Mouse (Mus musculus): Measurements from ENCODE around the gene Bco2. TPM values are rescaled to one million over a fixed set of nuclear protein-coding genes. Genes with fewer than 3 reads are reported as not detected.

The Bco2 gene
- 0.94 TPM for polyA plus RNA-seq (2017; shearing (Covaris generic))

GRCm38 (mm10) chr9:50555094-50555446, at the start of gene Bco2:
Gene Bco2 (minus strand): TSS chr9:50555181.

DNA sequence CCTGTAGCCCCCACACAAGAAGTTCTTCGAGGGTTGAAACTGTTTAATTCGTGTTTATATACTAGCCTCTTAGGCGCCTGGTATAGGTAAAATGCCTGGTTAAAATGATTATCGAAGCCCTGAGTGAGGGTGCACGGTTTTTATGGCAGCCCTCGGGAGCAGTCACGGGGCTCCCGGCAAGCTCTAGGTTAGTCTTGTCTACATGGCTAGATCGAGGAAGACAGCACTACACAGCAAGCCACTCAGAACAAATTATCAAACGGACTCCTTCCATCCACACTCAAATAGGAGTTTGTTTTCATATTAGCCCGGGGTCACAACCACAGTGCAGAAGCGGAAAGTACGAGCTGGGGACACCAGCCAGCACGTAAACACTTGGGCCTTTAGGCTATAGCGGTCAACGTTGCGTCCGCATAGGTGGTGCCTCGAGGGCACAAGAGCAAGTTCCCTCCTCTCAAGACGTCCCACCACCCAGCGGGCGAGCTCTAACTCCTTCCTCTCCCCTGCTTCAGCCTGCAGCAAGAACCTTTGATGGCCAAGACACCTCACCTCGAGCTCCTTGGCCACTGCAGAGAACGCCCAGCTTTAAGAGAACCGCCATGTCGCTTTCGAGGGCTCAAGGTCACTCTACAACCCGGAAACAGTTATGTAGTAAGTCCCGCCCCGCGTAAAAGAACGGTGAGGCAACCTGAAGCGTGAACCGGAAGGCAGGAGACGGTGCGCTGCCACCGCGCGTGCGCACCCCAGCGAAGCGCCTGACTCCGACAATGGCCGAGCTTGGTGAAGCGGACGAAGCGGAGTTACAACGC, 48.4 kb upstream of the Bco2 start, which contains the start of the genes Sdhd and Timm8b:
Gene Sdhd (minus strand): TSS at position 624 of the 809 bp plus-strand sequence.
Gene Timm8b (plus strand): TSS at position 722 of the 809 bp plus-strand sequence.

DNA sequence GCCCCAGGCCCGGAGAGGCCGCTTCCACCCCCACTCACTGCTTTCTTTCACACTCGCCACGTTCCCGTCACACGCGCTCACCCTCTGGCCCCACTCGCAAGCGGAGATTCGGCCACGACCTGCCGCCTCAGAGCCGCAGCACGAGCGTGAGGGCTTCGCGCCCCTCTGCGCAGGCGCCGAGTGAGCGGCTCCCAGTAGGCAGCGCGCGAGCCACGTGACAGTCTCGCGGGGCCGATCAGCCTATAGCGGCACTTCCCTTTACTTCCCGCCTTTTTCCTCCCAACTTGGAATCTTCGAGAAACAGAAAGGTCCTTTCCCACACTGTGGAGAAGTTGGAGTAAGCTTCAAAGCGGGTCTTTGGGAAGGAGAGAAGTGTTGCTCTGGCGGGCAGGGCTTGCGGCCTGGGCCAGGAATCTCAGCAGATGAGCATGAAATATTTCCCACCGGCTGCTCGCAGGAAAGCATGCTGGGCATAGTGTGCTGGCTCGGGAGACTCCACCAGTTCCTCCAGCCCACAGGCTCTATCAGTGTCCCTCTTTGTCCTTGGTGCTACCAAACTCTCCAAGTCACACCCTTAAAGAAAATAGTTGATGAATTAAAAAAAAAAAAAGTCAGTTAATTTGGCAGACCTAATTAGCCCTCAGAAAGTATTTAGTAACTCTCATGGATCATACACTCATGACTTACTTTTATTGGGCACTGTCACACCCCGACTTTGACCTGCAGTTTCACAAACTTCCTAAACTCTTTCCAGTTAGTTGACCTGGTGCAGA, 6.3 kb upstream of the Bco2 start, which contains the start of gene Tex12:
Gene Tex12 (minus strand): TSS at position 181 of the 773 bp plus-strand sequence.

DNA sequence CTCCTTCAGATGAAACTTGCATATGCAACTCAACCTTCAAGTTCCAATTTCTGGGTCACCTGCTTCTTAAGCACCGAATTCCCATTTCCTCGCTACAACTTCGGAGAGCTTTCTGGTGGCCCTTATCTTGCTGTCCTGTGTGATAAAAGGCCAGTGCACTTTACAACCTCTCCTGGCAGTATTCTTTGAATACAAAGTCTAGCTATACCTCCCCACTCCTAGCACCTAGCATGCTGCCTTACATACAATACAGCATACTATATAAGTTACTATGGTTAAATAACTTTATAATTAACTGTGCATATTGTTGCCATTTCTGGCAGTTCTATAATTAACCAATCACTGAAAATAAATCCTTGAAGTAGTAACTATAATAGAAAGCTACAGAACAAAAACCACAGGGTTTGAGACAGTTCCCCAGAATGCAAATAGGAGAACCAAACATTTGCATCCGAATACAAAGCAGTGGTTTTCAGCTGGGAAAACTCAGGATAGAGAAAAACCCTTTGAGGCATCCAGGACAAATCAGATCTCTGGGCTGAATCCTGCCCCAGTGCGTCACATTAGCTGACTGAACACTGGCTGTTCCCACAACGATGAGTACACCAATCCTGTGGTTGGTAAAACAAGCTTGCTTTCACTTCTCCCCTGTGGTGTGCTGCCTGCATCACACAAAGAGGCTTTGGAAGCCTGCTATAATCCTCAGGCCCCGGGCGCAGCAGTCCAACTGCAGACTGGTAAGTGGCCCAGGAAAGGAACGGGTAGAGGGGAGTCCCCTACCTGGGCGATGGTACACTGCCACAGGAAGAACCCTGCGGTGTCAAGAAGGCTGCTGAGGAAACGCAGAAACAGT, 514 bp downstream of the Bco2 start, which contains the start of gene Il18:
Gene Il18 (plus strand): TSS at position 587 of the 853 bp plus-strand sequence.

DNA sequence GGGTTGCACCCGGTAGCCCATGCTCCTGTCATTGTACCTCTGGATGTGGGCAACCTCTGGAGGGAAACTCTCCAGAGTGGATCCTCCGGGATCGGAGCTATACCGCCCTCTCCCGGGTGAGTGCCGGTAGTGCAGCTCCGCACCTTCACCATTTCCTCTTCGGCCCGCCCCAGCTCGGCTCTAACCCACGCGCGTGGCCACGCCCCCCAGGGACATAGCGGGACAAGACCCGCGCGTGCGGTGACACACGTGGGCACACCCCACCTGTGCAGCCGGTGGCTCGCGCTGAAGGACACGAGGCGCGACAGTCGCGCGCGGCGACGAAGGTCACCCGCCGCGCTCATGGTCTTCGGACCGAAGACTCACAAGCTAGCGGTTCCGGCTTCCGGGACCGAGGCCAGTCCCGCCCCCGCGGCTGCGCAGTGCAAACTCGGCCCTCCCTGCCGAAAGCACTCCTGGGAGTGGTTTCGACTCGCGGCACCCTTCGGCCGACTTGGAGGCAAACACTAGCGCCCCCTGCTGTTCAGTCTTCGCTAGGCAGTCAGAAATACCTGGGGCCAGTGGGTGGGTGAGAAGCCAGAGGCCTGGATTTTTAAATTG, 26.6 kb downstream of the Bco2 start, which contains the start of gene Pts:
Gene Pts (minus strand): TSS at position 432 of the 600 bp plus-strand sequence.

DNA sequence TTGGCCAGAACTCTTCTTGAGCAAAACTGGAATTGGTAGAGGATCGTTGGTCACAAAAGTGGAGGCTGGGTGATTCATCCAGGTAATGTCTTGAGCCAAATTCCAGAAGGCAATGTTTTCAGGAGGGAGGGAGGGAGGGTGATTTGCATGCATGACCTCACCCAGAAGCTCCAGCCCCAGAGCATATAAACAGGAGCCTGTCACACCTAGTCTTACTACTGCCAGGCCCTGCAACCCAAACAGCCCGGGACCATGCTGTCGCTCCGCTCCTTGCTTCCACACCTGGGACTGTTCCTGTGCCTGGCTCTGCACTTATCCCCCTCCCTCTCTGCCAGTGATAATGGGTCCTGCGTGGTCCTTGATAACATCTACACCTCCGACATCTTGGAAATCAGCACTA, 60.7 kb downstream of the Bco2 start, which contains the start of gene Plet1:
Gene Plet1 (plus strand): TSS at position 215 of the 400 bp plus-strand sequence.

Other genes with a start within 250 kb of the Bco2 start
- 769 TPM for gene Rpl10-ps3, start 210.2 kb downstream of the Bco2 start, polyA plus RNA-seq (2017; shearing (Covaris generic))
- gene Plet1, start 60.7 kb downstream of the Bco2 start, polyA plus RNA-seq (2017; shearing (Covaris generic)) = not detected
- 145 TPM for gene Pts, start 26.5 kb downstream of the Bco2 start, polyA plus RNA-seq (2017; shearing (Covaris generic))
- gene Il18, start 354 bp downstream of the Bco2 start, polyA plus RNA-seq (2017; shearing (Covaris generic)) = 5.3 TPM
- gene Tex12, start 6.1 kb upstream of the Bco2 start, polyA plus RNA-seq (2017; shearing (Covaris generic)) = not detected
- 171 TPM for gene Sdhd, start 48.6 kb upstream of the Bco2 start, polyA plus RNA-seq (2017; shearing (Covaris generic))
- 109 TPM for gene Timm8b, start 48.7 kb upstream of the Bco2 start, polyA plus RNA-seq (2017; shearing (Covaris generic))
- 0.77 TPM for gene Pih1d2, start 62.1 kb upstream of the Bco2 start, polyA plus RNA-seq (2017; shearing (Covaris generic))
- gene Nkapd1, start 62.3 kb upstream of the Bco2 start, polyA plus RNA-seq (2017; shearing (Covaris generic)) = 20.5 TPM
- 36.3 TPM for gene Dlat, start 104.6 kb upstream of the Bco2 start, polyA plus RNA-seq (2017; shearing (Covaris generic))
- 0.34 TPM for gene Dixdc1, start 184.3 kb upstream of the Bco2 start, polyA plus RNA-seq (2017; shearing (Covaris generic))
- gene 2310030G06Rik, start 191.4 kb upstream of the Bco2 start, polyA plus RNA-seq (2017; shearing (Covaris generic)) = not detected
- gene Cryab, start 196.1 kb upstream of the Bco2 start, polyA plus RNA-seq (2017; shearing (Covaris generic)) = not detected
- gene Hspb2, start 197.2 kb upstream of the Bco2 start, polyA plus RNA-seq (2017; shearing (Covaris generic)) = not detected
- 10.1 TPM for gene Fdxacb1, start 213.1 kb upstream of the Bco2 start, polyA plus RNA-seq (2017; shearing (Covaris generic))
- gene Alg9, start 219.8 kb upstream of the Bco2 start, polyA plus RNA-seq (2017; shearing (Covaris generic)) = 10.9 TPM
- gene 1110032A03Rik, start 220.3 kb upstream of the Bco2 start, polyA plus RNA-seq (2017; shearing (Covaris generic)) = 14.7 TPM

Measured in activated CD4-positive, CD25-positive, alpha-beta regulatory T cell, adult 9 weeks (primary cell).